Mouse (Mus musculus) MEL (cell line): ENCODE measurements around the gene Nemf. TPM values are rescaled to one million over a fixed set of nuclear protein-coding genes. Genes with fewer than 3 reads are reported as not detected.

ENCODE experiments used
- DNase-seq: peaks from one replicate; pipeline ENCODE4 v3.0.0; 2011; ENCODE audit warnings: low read depth, low spot score
- H3K27ac ChIP-seq: 2 replicates; pipeline ENCODE4 v1.5.1; 2012; ENCODE audit warnings: low read depth, mild to moderate bottlenecking, control low read depth, low read length, moderate library complexity; ENCODE audit not compliant: control insufficient read depth
- H3K27me3 ChIP-seq, 2 experiments: fragments of 150-350 bp in 1 of 2; sonication (generic) in 1 of 2; 2 replicates each; pipeline ENCODE4 v1.6.1; 2012; ENCODE audit warnings: low read length in 2 of 2, mild to moderate bottlenecking in 2 of 2, improper control_type of control experiment in 1 of 2, moderate library complexity in 1 of 2; ENCODE audit not compliant: insufficient read depth in 2 of 2, control insufficient read depth in 1 of 2
- H3K36me3 ChIP-seq, 2 experiments: 2 replicates each; pipeline ENCODE4 v1.6.1; 2012 to 2014; ENCODE audit warnings: low read length in 2 of 2, improper control_type of control experiment in 1 of 2, inconsistent platforms in 1 of 2, mild to moderate bottlenecking in 1 of 2; ENCODE audit not compliant: insufficient read depth in 2 of 2, control insufficient read depth in 1 of 2
- H3K4me1 ChIP-seq, 2 experiments: fragments of 150-350 bp in 1 of 2; sonication (generic) in 1 of 2; 2 replicates each; pipeline ENCODE4 v1.6.1; 2012; ENCODE audit warnings: low read length in 2 of 2, improper control_type of control experiment in 1 of 2, mild to moderate bottlenecking in 1 of 2; ENCODE audit not compliant: insufficient read depth in 2 of 2, control insufficient read depth in 1 of 2
- H3K4me3 ChIP-seq, 2 experiments: fragments of 150-350 bp in 1 of 2; sonication (generic) in 1 of 2; 2 replicates each; pipeline ENCODE4 v1.5.1; 2012; ENCODE audit warnings: low read depth in 2 of 2, low read length in 2 of 2, mild to moderate bottlenecking in 2 of 2, moderate library complexity in 2 of 2, control low read depth in 1 of 2, improper control_type of control experiment in 1 of 2; ENCODE audit not compliant: control insufficient read depth in 1 of 2, insufficient read depth in 1 of 2
- H3K79me2 ChIP-seq: 2 replicates; pipeline ENCODE4 v1.6.1; 2012; ENCODE audit warnings: mild to moderate bottlenecking, low read length, moderate library complexity; ENCODE audit not compliant: control insufficient read depth, poor library complexity, insufficient read depth
- H3K9ac ChIP-seq: 2 replicates; pipeline ENCODE4 v1.6.1; 2012; ENCODE audit warnings: low read depth, mild to moderate bottlenecking, control low read depth, low read length, moderate library complexity; ENCODE audit not compliant: control insufficient read depth, poor library complexity, severe bottlenecking
- H3K9me3 ChIP-seq: fragments of 150-350 bp; sonication (generic); replicated peaks from 2 replicates; pipeline ENCODE4 v1.6.1; 2012; ENCODE audit warnings: mild to moderate bottlenecking, low read length, improper control_type of control experiment, moderate library complexity; ENCODE audit not compliant: insufficient read depth
- ELF1 ChIP-seq: IDR thresholded peaks from 2 replicates; pipeline ENCODE4 v1.6.1; 2014; ENCODE audit warnings: low read depth, mild to moderate bottlenecking, inconsistent platforms, low read length, improper control_type of control experiment, moderate library complexity
- EP300 ChIP-seq, 2 experiments: IDR thresholded peaks; 2 replicates each; pipeline ENCODE4 v1.6.1; 2011; ENCODE audit warnings: improper control_type of control experiment in 2 of 2, low read length in 2 of 2, low read depth in 1 of 2, mild to moderate bottlenecking in 1 of 2
- ETS1 ChIP-seq: IDR thresholded peaks from 2 replicates; pipeline ENCODE4 v1.6.1; 2012; ENCODE audit warnings: low read depth, mild to moderate bottlenecking, inconsistent platforms, low read length, improper control_type of control experiment, moderate library complexity
- HCFC1 ChIP-seq: IDR thresholded peaks from 2 replicates; pipeline ENCODE4 v1.6.1; 2012; ENCODE audit warnings: low read depth, mild to moderate bottlenecking, inconsistent platforms, low read length, improper control_type of control experiment, moderate library complexity
- JUND ChIP-seq: IDR thresholded peaks from 2 replicates; pipeline ENCODE4 v1.6.1; 2011; ENCODE audit warnings: low read depth, mild to moderate bottlenecking, improper control_type of control experiment, low read length
- MAX ChIP-seq: IDR thresholded peaks from 2 replicates; pipeline ENCODE4 v1.6.1; 2011; ENCODE audit warnings: low read length, improper control_type of control experiment
- MAZ ChIP-seq: IDR thresholded peaks from 2 replicates; pipeline ENCODE4 v1.6.1; 2012; ENCODE audit warnings: low read depth, mild to moderate bottlenecking, inconsistent platforms, low read length, improper control_type of control experiment
- MYB ChIP-seq: IDR thresholded peaks from 2 replicates; pipeline ENCODE4 v1.6.1; 2011; ENCODE audit warnings: mild to moderate bottlenecking, low read depth, low read length, improper control_type of control experiment
- MYC ChIP-seq: IDR thresholded peaks from 2 replicates; pipeline ENCODE4 v1.6.1; 2011; ENCODE audit warnings: low read depth, mild to moderate bottlenecking, low read length, improper control_type of control experiment, moderate library complexity
- NRF1 ChIP-seq: IDR thresholded peaks from 2 replicates; pipeline ENCODE4 v1.6.1; 2014; ENCODE audit warnings: low read depth, mild to moderate bottlenecking, inconsistent platforms, low read length, improper control_type of control experiment, moderate library complexity; ENCODE audit not compliant: poor library complexity, insufficient read depth, severe bottlenecking
- POLR2A ChIP-seq, 2 experiments: IDR thresholded peaks; 2 replicates each; pipeline ENCODE4 v1.6.1; 2011 to 2012; ENCODE audit warnings: low read length in 2 of 2, mild to moderate bottlenecking in 2 of 2, control low read depth in 1 of 2, improper control_type of control experiment in 1 of 2, low read depth in 1 of 2, moderate library complexity in 1 of 2; ENCODE audit not compliant: control insufficient read depth in 1 of 2, insufficient read depth in 1 of 2, poor library complexity in 1 of 2
- POLR2AphosphoS2 ChIP-seq: IDR thresholded peaks from 2 replicates; pipeline ENCODE4 v1.6.1; 2011; ENCODE audit warnings: low read length, improper control_type of control experiment
- POLR2AphosphoS5 ChIP-seq: IDR thresholded peaks from 2 replicates; pipeline ENCODE4 v1.6.1; 2012; ENCODE audit warnings: low read depth, borderline replicate concordance, mild to moderate bottlenecking, inconsistent platforms, low read length, moderate library complexity, mixed read lengths
- RCOR1 ChIP-seq: IDR thresholded peaks from 2 replicates; pipeline ENCODE4 v1.6.1; 2012; ENCODE audit warnings: low read depth, mild to moderate bottlenecking, inconsistent platforms, low read length, improper control_type of control experiment
- SIN3A ChIP-seq: IDR thresholded peaks from 2 replicates; pipeline ENCODE4 v1.6.1; 2012; ENCODE audit warnings: low read length, improper control_type of control experiment, inconsistent platforms
- SMC3 ChIP-seq: IDR thresholded peaks from 2 replicates; pipeline ENCODE4 v1.6.1; 2011; ENCODE audit warnings: low read depth, low read length, improper control_type of control experiment
- TBP ChIP-seq: IDR thresholded peaks from 2 replicates; pipeline ENCODE4 v1.8.0; 2011; ENCODE audit warnings: low read depth, low read length, improper control_type of control experiment
- TCF12 ChIP-seq: IDR thresholded peaks from 2 replicates; pipeline ENCODE4 v1.6.1; 2014; ENCODE audit warnings: low read depth, mild to moderate bottlenecking, inconsistent platforms, low read length, improper control_type of control experiment, moderate library complexity
- UBTF ChIP-seq: IDR thresholded peaks from 2 replicates; pipeline ENCODE4 v1.6.1; 2012; ENCODE audit warnings: low read depth, mild to moderate bottlenecking, inconsistent platforms, low read length, improper control_type of control experiment, moderate library complexity, borderline replicate concordance; ENCODE audit not compliant: insufficient read depth
- USF2 ChIP-seq, 2 experiments: IDR thresholded peaks; 2 replicates each; pipeline ENCODE4 v1.6.1; 2011 to 2012; ENCODE audit warnings: improper control_type of control experiment in 2 of 2, low read length in 2 of 2, borderline replicate concordance in 1 of 2, inconsistent platforms in 1 of 2, low read depth in 1 of 2, mild to moderate bottlenecking in 1 of 2; ENCODE audit not compliant: insufficient read depth in 1 of 2
- ZC3H11A ChIP-seq: IDR thresholded peaks from 2 replicates; pipeline ENCODE4 v1.6.1; 2012; ENCODE audit warnings: low read depth, mild to moderate bottlenecking, inconsistent platforms, low read length, improper control_type of control experiment
- ZMIZ1 ChIP-seq: IDR thresholded peaks from 2 replicates; pipeline ENCODE4 v1.6.1; 2012; ENCODE audit warnings: low read depth, mild to moderate bottlenecking, inconsistent platforms, low read length, improper control_type of control experiment, moderate library complexity
- ZNF384 ChIP-seq: IDR thresholded peaks from 2 replicates; pipeline ENCODE4 v1.6.1; 2012; ENCODE audit warnings: low read depth, mild to moderate bottlenecking, inconsistent platforms, low read length, improper control_type of control experiment
- polyA plus RNA-seq, 2 experiments: library from polyadenylated mRNA; stranded (reverse) in 1 of 2; unstranded in 1 of 2; fragments of >175 nt in 1 of 2; fragments of >200 nt in 1 of 2; gene quantifications; 2 replicates each; pipeline versions ENCODE4 v1.2.1 to v1.2.4; 2012; ENCODE audit warnings: low replicate concordance in 2 of 2, low read depth in 1 of 2; ENCODE audit not compliant: insufficient read length in 2 of 2, insufficient read depth in 1 of 2, missing spikeins in 1 of 2
- total RNA-seq: library from RNA; depleted of rRNA; stranded (reverse); fragments of 300-350 nt; gene quantifications from 2 replicates; pipeline ENCODE4 v1.2.3, GENCODE M21; 2012

Nemf gene
- total and polyA plus RNA-seq, 3 experiments, result 30.2 to 33.4 TPM; not detected in 1

DNA sequence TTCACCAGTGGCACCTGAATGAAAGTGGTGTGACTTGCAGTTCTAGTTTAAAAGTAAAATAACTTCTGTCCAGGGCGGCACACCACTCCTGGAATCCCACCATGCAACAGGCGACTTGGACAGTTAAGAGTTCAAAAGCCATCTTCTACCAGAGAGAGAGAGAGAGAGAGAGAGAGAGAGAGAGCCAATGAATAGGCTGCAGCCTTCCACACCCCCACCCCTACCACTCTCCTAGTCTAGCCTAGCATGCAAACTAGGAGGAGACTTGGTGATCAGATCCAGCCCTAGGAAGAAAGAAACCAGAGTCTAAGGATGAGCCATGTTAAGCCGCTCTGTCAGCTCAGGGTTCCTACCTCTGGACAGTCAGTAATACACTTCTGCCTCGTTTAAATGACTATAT, 5.4 kb upstream of the Nemf start:
- no peaks in the 10 kb centered on the region for H3K9me3 ChIP-seq
- no peaks in the 10 kb centered on the region for H3K27me3 ChIP-seq
- peaks cover 2% of the 10 kb centered on the region; the same call in 1 of the 2 replicates for H3K79me2 ChIP-seq
- peak; percentile 88 for DNase-seq
- peaks cover 0 to 5% of the 10 kb centered on the region in 2 experiments; a peak in 1 of 4 replicates for H3K4me1 ChIP-seq
- TF ChIP-seq MYB (0 out of 2 replicates have a peak, but pooled peaks have one; percentile 29), TCF12 (peak; percentile 65), MAZ (peak; percentile 61; the same call in 1 of the 2 replicates), MAX (peak; percentile 71), MYC (peak; percentile 55; the same call in 1 of the 2 replicates), POLR2AphosphoS2 (no peak; the same call in 1 of the 2 replicates), JUND (peak; percentile 96), ETS1 (peak; percentile 60), NRF1 (no peak), USF2 (IDR thresholded peaks at IDR 0.05; ENCODE audit: borderline replicate concordance in 1 of 2, insufficient read depth in 1 of 2, low read depth in 1 of 2, low read length in 2 of 2) (no peak), ELF1 (0 out of 2 replicates have a peak, but pooled peaks have one; percentile 18), HCFC1 (peak; percentile 71), ZNF384 (peak; percentile 30; the same call in 1 of the 2 replicates), TBP (no peak), SIN3A (peak; percentile 37), POLR2A (IDR thresholded peaks at IDR 0.05; ENCODE audit: control insufficient read depth in 1 of 2, insufficient read depth in 1 of 2, low read depth in 1 of 2, low read length in 2 of 2, poor library complexity in 1 of 2) (peak in 1 of 2 experiments; percentile 44; a peak in 1 of 4 replicates), POLR2AphosphoS5 (no peak), EP300 (IDR thresholded peaks at IDR 0.05; ENCODE audit: low read depth in 1 of 2, low read length in 2 of 2) (0 out of 4 replicates have a peak, but pooled peaks of 1 of the 2 experiments have one; percentile 30), RCOR1 (0 out of 2 replicates have a peak, but pooled peaks have one; percentile 34), ZMIZ1 (0 out of 2 replicates have a peak, but pooled peaks have one; percentile 56), UBTF (no peak), ZC3H11A (0 out of 2 replicates have a peak, but pooled peaks have one; percentile 16), SMC3 (0 out of 2 replicates have a peak, but pooled peaks have one; percentile 14)
- peaks cover 0 to 14% of the 10 kb centered on the region in 2 experiments; a peak in 2 of 4 replicates for H3K36me3 ChIP-seq
- H3K27ac ChIP-seq, result peak overlapping the region; percentile 99
- H3K4me3 ChIP-seq, result peak overlapping the region; percentile 77 to 93
- peak overlapping the region; percentile 91 for H3K9ac ChIP-seq
